Mouse (Mus musculus): ENCODE results near the gene Habp2.
A peak's percentile ranks its signal among the peaks of the same experiment; 100 is the strongest.
"Not testable (repeated sequence)": the region's sequence is repeated elsewhere in the genome, so short reads cannot be mapped to it uniquely, and the experiment has no call there.

Habp2 gene

GRCm38 (mm10) chr19:56296668-56297067 is 9.7 kb downstream of the Habp2 start:
- DNase-seq (ENCODE audit: low spot score in 2 of 2): no peak

- no peak for DNase-seq (ENCODE audit: low spot score in 2 of 2)
Measured at GRCm38 (mm10) chr19:56297264-56297663, 10.3 kb downstream of the Habp2 start.

- no peak for DNase-seq (ENCODE audit: low spot score in 2 of 2)
Measured at GRCm38 (mm10) chr19:56300835-56301234, 13.9 kb downstream of the Habp2 start.

GRCm38 (mm10) chr19:56316531-56316930 is 29.6 kb downstream of the Habp2 start:
- no peak for DNase-seq (ENCODE audit: low spot score in 2 of 2)

- no peak for DNase-seq (ENCODE audit: low spot score in 2 of 2)
Measured at GRCm38 (mm10) chr19:56319219-56319618, 32.3 kb downstream of the Habp2 start.

- no peak for DNase-seq (ENCODE audit: low spot score in 2 of 2)
Measured at GRCm38 (mm10) chr19:56319629-56320028, 32.7 kb downstream of the Habp2 start.

GRCm38 (mm10) chr19:56320186-56320860 is 33.4 kb downstream of the Habp2 start:
- no peak for DNase-seq (ENCODE audit: low spot score in 2 of 2)

- DNase-seq (ENCODE audit: low spot score in 2 of 2): no peak
Measured at GRCm38 (mm10) chr19:56321303-56321920, 34.5 kb downstream of the Habp2 start.

GRCm38 (mm10) chr19:56325676-56326075 is 38.7 kb downstream of the Habp2 start:
- no peak for DNase-seq (ENCODE audit: low spot score in 2 of 2)

- no peak for DNase-seq (ENCODE audit: low spot score in 2 of 2)
Measured at GRCm38 (mm10) chr19:56326243-56326855, 39.4 kb downstream of the Habp2 start.

- no peak for DNase-seq (ENCODE audit: low spot score in 2 of 2)
Measured at GRCm38 (mm10) chr19:56336321-56336720, 49.4 kb downstream of the Habp2 start.

- DNase-seq (ENCODE audit: low spot score in 2 of 2): no peak
Measured at GRCm38 (mm10) chr19:56336826-56337225, 49.9 kb downstream of the Habp2 start.

- DNase-seq (ENCODE audit: low spot score in 2 of 2): no peak
Measured at GRCm38 (mm10) chr19:56342006-56342405, 55.1 kb downstream of the Habp2 start.

- no peak for DNase-seq (ENCODE audit: low spot score in 2 of 2)
Measured at GRCm38 (mm10) chr19:56343869-56344563, 57.1 kb downstream of the Habp2 start.

GRCm38 (mm10) chr19:56346016-56346415 is 59.1 kb downstream of the Habp2 start:
- no peak for DNase-seq (ENCODE audit: low spot score in 2 of 2)

- no peak for DNase-seq (ENCODE audit: low spot score in 2 of 2)
Measured at GRCm38 (mm10) chr19:56346750-56347149, 59.8 kb downstream of the Habp2 start.

GRCm38 (mm10) chr19:56349295-56349694 is 62.4 kb downstream of the Habp2 start:
- DNase-seq (ENCODE audit: low spot score in 2 of 2): no peak

GRCm38 (mm10) chr19:56353689-56354088 is 66.8 kb downstream of the Habp2 start:
- DNase-seq (ENCODE audit: low spot score in 2 of 2): no peak

- no peak for DNase-seq (ENCODE audit: low spot score in 2 of 2)
Measured at GRCm38 (mm10) chr19:56355201-56355600, 68.3 kb downstream of the Habp2 start.

- DNase-seq (ENCODE audit: low spot score in 2 of 2): peak; percentile 67 to 76
Measured at GRCm38 (mm10) chr19:56356480-56357373, 69.8 kb downstream of the Habp2 start.

- DNase-seq (ENCODE audit: low spot score in 2 of 2): not testable (repeated sequence)
Measured at GRCm38 (mm10) chr19:56357374-56357708, 70.4 kb downstream of the Habp2 start.

- no peak for DNase-seq (ENCODE audit: low spot score in 2 of 2)
Measured at GRCm38 (mm10) chr19:56358890-56359289, 72.0 kb downstream of the Habp2 start.
